Mouse (Mus musculus) frontal cortex, adult (tissue): ENCODE data around the gene Abcc6.
A peak's percentile ranks its signal among the peaks of the same experiment; 100 is the strongest.
"Not testable (repeated sequence)": the region's sequence is repeated elsewhere in the genome, so short reads cannot be mapped to it uniquely, and the experiment has no call there.

Source experiments
- ATAC-seq: cut with Nextera tagmentation; 2 replicates; pipeline ENCODE4 v1.9.2; 2017; ENCODE audit warnings: mild to moderate bottlenecking, moderate library complexity, mixed read lengths; ENCODE audit not compliant: low TSS enrichment

Abcc6 gene

DNA sequence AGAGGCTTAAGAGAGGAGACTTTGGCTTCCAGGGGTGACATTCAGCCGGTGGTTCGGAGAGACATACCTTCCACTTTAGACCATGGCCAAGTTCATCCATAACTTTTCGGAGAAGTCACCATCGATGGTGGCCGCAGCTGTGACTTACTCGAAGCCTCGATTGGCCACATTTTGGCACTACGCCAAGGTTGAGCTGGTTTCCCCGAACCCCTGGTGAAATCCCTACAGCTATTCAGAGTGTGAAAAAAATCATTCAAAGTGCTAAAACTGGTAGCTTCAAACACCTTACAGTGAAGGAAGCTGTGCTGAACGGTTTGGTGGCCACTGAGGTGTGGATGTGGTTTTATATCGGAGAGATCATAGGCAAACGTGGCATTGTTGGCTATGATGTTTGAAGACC is 96.3 kb downstream of the Abcc6 start:
- ATAC-seq: not testable (repeated sequence)

DNA sequence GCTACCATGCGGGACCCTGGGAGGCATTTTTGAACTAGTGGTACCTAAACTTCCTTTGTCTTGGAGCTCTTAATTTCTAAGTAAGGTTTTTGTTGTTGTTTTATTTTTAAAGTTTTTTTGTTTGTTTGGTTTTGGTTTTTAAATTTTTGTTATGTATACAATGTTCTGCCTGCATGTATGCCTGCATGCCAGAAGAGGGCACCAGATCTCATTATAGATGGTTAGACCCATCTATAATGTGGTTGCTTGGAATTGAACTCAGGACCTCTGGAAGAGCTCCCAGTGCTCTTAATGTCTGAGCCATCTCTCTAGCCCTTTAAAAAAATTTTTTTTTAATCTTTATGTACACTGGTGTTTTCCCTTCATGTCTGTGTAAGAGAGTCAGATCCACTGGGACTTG is 100.4 kb downstream of the Abcc6 start:
- no peak for ATAC-seq

GRCm38 (mm10) chr7:45928626-45929295 is 101.3 kb downstream of the Abcc6 start:
- ATAC-seq: no peak

GRCm38 (mm10) chr7:45924429-45924816 is 105.7 kb downstream of the Abcc6 start:
- no peak for ATAC-seq

DNA sequence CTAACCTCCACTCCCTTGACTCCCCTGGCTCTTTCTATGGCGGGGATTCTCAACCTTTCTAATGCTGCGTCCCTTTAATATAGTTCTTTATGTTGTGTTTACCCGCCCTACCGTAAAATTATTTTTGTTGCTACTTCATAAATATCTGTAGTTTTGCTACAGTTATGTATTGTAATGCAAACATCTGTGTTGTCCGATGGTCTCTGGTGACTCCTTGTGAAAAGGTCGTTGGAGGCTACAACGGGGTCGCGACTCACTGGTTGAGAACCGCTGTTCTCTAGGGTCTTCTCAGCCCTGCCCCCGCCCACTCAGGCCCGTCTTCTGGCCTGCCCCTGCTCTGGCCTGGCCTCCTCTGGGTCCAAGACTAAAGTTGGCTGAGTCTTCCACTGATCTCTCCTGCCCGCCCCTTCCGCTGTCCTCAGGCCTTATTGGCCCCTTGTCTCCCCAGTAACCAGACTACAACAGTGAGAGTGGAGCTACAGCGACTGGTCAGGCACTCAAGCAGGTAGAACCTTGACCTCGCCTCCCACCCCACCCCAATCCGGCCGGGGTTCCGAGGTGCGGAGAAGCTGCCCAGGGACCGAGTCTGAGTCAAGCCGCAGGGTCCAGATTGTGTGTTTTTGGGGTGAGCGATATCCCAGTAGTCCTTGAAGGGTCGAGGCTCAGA is 106.2 kb downstream of the Abcc6 start, which contains the start of gene Ccdc114:
Ccdc114 (plus strand) TSS at position 311 of the 667 bp plus-strand sequence.
- 0 out of 2 replicates have a peak, but pooled peaks have one; percentile 10 for ATAC-seq

DNA sequence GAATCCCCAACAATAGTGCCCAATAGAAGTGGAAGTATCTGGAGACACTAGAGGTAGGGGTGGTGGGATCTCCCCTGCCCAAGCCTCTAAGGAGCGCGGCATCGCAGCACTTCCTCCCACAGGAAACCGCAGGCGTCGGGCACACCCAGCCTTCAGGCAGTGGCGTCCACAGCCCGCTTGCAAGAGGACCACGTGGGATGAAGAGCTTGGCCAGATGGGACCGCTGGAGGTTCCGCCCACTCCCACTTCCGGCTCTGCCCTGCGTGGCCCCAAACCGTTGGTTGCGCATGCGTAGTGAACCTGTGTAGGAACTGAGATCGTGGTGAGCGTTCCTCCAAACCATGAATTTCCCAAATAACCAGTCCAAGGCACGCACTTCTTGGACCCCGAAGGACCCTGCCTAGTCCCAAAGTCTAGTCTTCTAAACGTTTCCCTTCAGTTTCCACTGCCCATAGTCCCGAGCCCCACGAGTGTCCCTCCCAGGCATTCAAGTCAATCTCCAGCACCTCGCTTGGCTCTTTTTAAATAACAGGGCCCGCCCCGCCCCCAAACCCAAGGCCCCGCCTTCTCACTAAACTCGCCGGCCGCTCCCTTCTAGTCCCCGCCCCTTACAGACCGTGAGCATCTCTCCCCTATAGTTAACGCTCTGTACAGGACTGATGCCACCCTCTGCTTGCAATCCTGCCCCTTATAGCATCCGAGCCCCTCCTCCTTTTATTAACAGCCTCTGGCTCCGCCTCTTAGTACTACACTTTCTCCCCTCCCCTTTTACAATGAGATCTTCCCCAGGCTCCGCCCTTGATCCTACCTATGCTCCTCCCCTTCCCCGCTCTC is 107.0 kb downstream of the Abcc6 start:
- ATAC-seq: peak; percentile 90

- no peak for ATAC-seq
Observed at GRCm38 (mm10) chr7:45921950-45922600, 108.0 kb downstream of the Abcc6 start.

DNA sequence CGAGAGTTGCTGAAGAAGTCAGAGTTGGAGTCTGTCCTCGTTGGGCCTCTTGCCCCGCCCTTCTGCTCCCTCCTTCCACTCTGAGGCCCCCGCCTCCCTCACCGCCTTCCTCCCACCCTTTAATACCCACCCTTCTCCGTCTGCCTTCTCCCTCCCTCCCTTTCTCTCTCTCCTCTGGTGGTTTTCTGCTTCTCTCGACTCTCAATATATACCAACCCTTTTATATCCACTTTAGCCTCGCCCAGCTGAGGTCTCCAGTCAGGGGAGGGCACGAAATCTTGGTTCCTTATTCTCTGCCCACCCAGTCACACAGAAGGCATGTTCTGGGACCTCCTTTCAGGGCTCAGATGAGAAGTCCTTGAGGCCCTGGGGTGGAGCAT is 108.9 kb downstream of the Abcc6 start, which contains the start of gene Emp3:
Emp3 (minus strand) TSS at position 163 of the 380 bp plus-strand sequence.
- no peak for ATAC-seq

DNA sequence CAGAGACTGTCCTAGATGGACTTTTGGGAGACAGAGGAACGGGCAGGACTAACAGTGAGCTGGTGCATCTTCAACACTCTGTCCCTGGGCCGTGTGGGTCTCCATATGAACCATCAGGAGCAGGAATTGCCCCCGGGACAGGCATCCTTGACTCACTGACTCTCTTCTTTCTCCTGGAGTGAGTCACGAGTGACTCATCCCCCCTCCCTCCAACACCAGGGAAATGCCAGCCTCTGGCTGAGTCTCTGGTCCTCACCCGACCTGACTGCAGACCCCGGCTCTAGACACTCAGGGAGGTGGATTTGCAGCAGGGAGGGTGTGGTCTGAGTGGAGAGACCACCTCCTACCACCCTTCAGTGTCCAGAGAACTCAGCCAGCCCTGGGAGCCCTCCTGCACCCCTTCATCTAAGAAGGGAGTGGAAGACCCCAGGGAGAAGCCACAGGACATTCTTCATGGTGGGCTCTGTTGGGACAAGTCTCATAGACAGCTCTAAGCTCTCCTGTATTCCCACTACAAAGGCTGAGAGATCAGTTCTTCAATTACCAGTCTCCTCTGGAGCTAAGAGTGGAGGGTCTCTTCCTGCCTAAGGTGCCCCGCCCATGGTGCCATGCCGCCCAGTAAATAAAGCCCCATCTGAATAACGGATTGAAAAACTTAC is 109.4 kb downstream of the Abcc6 start:
- no peak for ATAC-seq

- no peak for ATAC-seq
Observed at GRCm38 (mm10) chr7:45919761-45920160, 110.3 kb downstream of the Abcc6 start.

DNA sequence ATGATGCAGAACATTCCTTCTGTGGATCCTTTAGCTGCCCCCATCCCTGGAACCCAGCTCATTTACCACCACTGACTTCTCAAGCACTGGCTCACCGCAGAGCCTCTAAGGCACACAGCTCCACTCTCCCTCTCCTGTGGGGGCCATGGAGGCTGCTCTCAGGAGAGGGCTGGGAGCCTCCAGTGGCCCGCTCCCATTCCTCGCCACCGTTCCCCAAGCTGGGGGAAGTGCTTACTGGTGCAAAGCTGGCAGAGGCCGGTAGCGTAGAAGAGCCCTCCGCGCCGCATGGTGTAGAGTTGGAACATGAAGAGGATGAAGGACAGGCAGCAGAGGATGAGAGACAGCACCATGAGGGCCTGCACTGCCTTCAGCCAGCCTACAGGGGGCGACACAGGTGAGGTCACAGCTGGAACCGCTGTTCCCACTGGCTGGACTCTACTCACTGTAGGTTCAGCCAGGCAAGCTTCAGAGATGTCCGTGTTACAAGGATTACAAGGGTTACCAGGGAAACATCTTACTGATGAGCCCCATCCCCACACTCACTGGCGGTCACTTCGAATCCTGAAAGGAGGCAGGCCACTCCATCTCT is 110.9 kb downstream of the Abcc6 start:
- ATAC-seq: no peak

DNA sequence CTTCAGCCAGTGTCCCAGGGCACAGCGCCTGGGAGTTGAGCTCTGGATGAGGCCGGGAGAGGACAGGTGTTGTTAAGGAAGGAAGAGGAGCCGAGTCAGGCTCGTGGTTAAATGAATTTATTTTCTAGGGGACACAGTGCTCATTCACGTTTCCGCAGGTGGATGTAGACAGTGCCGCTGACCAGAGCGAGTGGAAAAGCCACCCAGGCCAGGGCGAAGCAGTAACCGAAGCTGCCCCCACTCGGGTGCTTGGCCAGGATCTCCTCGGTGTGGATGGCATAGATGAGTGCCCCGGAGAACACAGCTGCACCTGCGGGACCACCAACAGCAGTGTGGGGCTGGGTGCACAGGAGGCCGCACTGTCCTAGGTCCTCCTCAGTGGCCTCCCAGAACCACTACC is 112.2 kb downstream of the Abcc6 start:
- ATAC-seq: no peak
